Mouse (Mus musculus) megakaryocyte, embryonic 14.5 days (primary cell): ENCODE data around the gene Cldn7. TPM values are rescaled to one million over a fixed set of nuclear protein-coding genes. Genes with fewer than 3 reads are reported as not detected.
A peak's percentile ranks its signal among the peaks of the same experiment; 100 is the strongest.
"Not testable (repeated sequence)": the region's sequence is repeated elsewhere in the genome, so short reads cannot be mapped to it uniquely, and the experiment has no call there.

Experiments used
- H3K27me3 ChIP-seq: replicated peaks from 2 replicates; pipeline ENCODE3; 2012; ENCODE audit warnings: inconsistent platforms
- H3K36me3 ChIP-seq: replicated peaks from 2 replicates; pipeline ENCODE3; 2012; ENCODE audit warnings: low read length, inconsistent platforms, mixed read lengths
- H3K4me1 ChIP-seq: 2 replicates; pipeline ENCODE4 v1.6.1; 2012; ENCODE audit warnings: inconsistent platforms
- H3K4me3 ChIP-seq: replicated peaks from 2 replicates; pipeline ENCODE3; 2012; ENCODE audit warnings: moderate library complexity, mild to moderate bottlenecking, inconsistent platforms
- H3K9me3 ChIP-seq: 2 replicates; pipeline ENCODE4 v1.6.1; 2012; ENCODE audit warnings: inconsistent platforms
- FLI1 ChIP-seq: IDR thresholded peaks from 2 replicates; pipeline ENCODE4 v1.6.1; 2012; ENCODE audit warnings: low read length, inconsistent platforms, mixed read lengths
- GATA1 ChIP-seq: IDR thresholded peaks from 3 replicates; pipeline ENCODE4 v1.6.1; 2012; ENCODE audit warnings: mixed read lengths, low read length, inconsistent platforms, borderline replicate concordance
- polyA plus RNA-seq: library from polyadenylated mRNA; stranded (reverse); fragments of >175 nt; gene quantifications from 2 replicates; pipeline ENCODE4 v1.2.3, GENCODE M21; 2012; ENCODE audit warnings: low replicate concordance; ENCODE audit not compliant: insufficient read depth

Cldn7 gene
- polyA plus RNA-seq, 1 experiment = not detected

- H3K4me3 ChIP-seq = peak overlapping the region; percentile 99
- no peak for TF ChIP-seq GATA1
- peaks cover 61% of the 10 kb centered on the region for H3K4me1 ChIP-seq
- H3K27me3 ChIP-seq = no peaks in the 10 kb centered on the region
- H3K9me3 ChIP-seq = no peaks in the 10 kb centered on the region
- peaks cover 40% of the 10 kb centered on the region for H3K36me3 ChIP-seq
Observed at GRCm38 (mm10) chr11:69920266-69921031, 44.1 kb upstream of the Cldn7 start.

GRCm38 (mm10) chr11:69921114-69922011, 43.2 kb upstream of the Cldn7 start, which contains the start of gene Eif5a:
Gene Eif5a, minus strand, starts transcription at chr11:69921958.
- TF ChIP-seq GATA1 = no peak
- TF ChIP-seq FLI1 = no peak
- H3K4me1 ChIP-seq = peaks cover 52% of the 10 kb centered on the region
- no peaks in the 10 kb centered on the region for H3K9me3 ChIP-seq
- H3K4me3 ChIP-seq = peak within 1 kb of the TSS; percentile 99
- peaks cover 31% of the 10 kb centered on the region for H3K36me3 ChIP-seq
- H3K27me3 ChIP-seq = no peaks in the 10 kb centered on the region

GRCm38 (mm10) chr11:69922012-69922756, 42.4 kb upstream of the Cldn7 start:
- Histone ChIP-seq H3K36me3 (peaks cover 23% of the 10 kb centered on the region), H3K27me3 (no peaks in the 10 kb centered on the region), H3K4me3 (peak overlapping the region; percentile 99), H3K4me1 (peaks cover 43% of the 10 kb centered on the region), H3K9me3 (no peaks in the 10 kb centered on the region)
- TF ChIP-seq FLI1 (no peak), GATA1 (no peak)

GRCm38 (mm10) chr11:69922796-69923195, 41.8 kb upstream of the Cldn7 start:
- Histone ChIP-seq H3K4me1 (peaks cover 37% of the 10 kb centered on the region), H3K36me3 (peaks cover 17% of the 10 kb centered on the region), H3K9me3 (no peaks in the 10 kb centered on the region), H3K27me3 (no peaks in the 10 kb centered on the region), H3K4me3 (peak overlapping the region; percentile 99)
- no peak for TF ChIP-seq GATA1
- TF ChIP-seq FLI1 = no peak

- no peak for TF ChIP-seq FLI1
- TF ChIP-seq GATA1 = no peak
- Histone ChIP-seq H3K9me3 (no peaks in the 10 kb centered on the region), H3K4me3 (no peak overlapping the region), H3K4me1 (peaks cover 33% of the 10 kb centered on the region), H3K27me3 (no peaks in the 10 kb centered on the region), H3K36me3 (no peaks in the 10 kb centered on the region)
Observed at GRCm38 (mm10) chr11:69927501-69927900, 37.1 kb upstream of the Cldn7 start.

GRCm38 (mm10) chr11:69929712-69930111, 34.9 kb upstream of the Cldn7 start:
- TF ChIP-seq FLI1 (no peak), GATA1 (no peak)
- H3K4me1 ChIP-seq = peaks cover 31% of the 10 kb centered on the region
- no peak overlapping the region for H3K4me3 ChIP-seq
- H3K36me3 ChIP-seq = no peaks in the 10 kb centered on the region
- no peaks in the 10 kb centered on the region for H3K9me3 ChIP-seq
- peaks cover 5% of the 10 kb centered on the region for H3K27me3 ChIP-seq

- not testable (repeated sequence) for H3K4me3 ChIP-seq
- H3K4me1 ChIP-seq = peaks cover 35% of the 10 kb centered on the region
Observed at GRCm38 (mm10) chr11:69930176-69930575, 34.4 kb upstream of the Cldn7 start.

GRCm38 (mm10) chr11:69930967-69931537, 33.5 kb upstream of the Cldn7 start:
- H3K36me3 ChIP-seq = no peaks in the 10 kb centered on the region
- peak overlapping the region; percentile 40 for H3K4me3 ChIP-seq
- peaks cover 44% of the 10 kb centered on the region for H3K4me1 ChIP-seq
- H3K27me3 ChIP-seq = peaks cover 19% of the 10 kb centered on the region
- TF ChIP-seq FLI1 = no peak
- no peak for TF ChIP-seq GATA1
- no peaks in the 10 kb centered on the region for H3K9me3 ChIP-seq

More at GRCm38 (mm10) chr11:69930176-69930575, 34.4 kb upstream of the Cldn7 start:
- not testable (repeated sequence) for H3K9me3 ChIP-seq, H3K27me3 ChIP-seq, H3K36me3 ChIP-seq

GRCm38 (mm10) chr11:69931769-69932168, 32.8 kb upstream of the Cldn7 start:
- Histone ChIP-seq H3K4me3 (no peak overlapping the region), H3K27me3 (peaks cover 26% of the 10 kb centered on the region), H3K4me1 (peaks cover 51% of the 10 kb centered on the region), H3K9me3 (no peaks in the 10 kb centered on the region), H3K36me3 (no peaks in the 10 kb centered on the region)
- no peak for TF ChIP-seq FLI1
- no peak for TF ChIP-seq GATA1
